Mouse (Mus musculus) T-cell, adult 66 days (primary cell): ENCODE results near the gene Tnks1bp1. TPM values are rescaled to one million over a fixed set of nuclear protein-coding genes. Genes with fewer than 3 reads are reported as not detected.

ENCODE experiments used
- total RNA-seq, 2 experiments: library from RNA; stranded (reverse); gene quantifications; 3 replicates in 1 of 2; 4 replicates in 1 of 2; pipeline ENCODE4 v1.2.4; 2023

Gene Tnks1bp1
- total RNA-seq, result 10 to 100 TPM; 25.3 to 30.9 TPM

GRCm38 (mm10) chr2:85047596-85048167 is at the start of gene Tnks1bp1:
Tnks1bp1 (plus strand) TSS chr2:85048022.

DNA sequence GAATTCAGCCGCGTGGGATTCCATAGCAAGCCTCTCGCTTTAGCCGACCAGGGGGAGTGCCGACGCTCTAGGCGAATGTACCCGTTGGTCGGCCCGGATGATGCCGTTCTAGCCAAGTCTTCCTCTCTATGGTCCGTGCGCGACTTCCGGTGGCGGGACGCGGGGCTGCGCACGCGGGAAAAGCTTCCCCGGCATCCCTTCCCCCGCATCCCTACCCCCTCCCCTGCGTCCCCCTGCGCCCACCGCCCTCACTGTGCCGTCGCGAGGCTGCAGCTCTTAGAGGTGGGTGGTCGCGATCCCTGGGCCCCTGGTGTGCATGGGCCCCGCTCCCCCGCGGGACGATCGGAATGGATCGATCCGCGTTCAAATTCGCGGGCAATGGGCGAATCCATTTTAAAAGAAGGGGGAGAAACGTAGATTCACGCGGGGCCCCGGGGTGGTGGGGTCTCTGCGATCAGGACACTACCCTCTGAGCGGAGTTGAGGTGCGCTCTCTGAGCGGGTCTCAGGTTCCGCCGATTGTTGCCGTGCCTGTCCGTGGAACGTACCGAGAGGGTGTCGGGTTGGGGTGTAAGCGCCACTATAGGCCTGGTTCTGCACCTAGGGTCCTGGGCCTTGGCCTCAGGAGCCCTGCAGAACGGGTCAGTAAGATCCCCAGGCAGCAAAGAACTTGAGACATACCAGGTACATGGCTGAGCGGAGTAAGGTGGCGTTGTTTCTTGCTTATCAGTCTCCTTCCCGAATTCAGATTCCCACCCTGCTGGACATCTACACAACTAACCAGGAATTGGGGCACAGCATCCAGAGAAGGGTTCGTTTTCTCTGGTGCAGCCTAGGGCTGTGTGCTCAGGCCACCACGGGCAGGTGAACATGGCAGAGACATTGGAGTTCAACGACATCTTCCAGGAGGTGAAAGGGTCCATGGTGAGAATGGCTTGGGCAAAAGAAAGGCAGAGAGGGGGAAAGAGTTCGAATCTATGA is 10.5 kb upstream of the Tnks1bp1 start, which contains the start of the genes Ssrp1 and P2rx3:
Gene Ssrp1, plus strand, starts transcription at position 188 of the 980 bp plus-strand sequence.
Gene P2rx3, minus strand, starts transcription at position 416 of the 980 bp plus-strand sequence.

Other genes starting within 250 kb of the Tnks1bp1 start
- 1 to 10 TPM; 3.6 to 3.9 TPM for gene Ube2l6, start 249.2 kb upstream of the Tnks1bp1 start, total RNA-seq
- not detected for gene Smtnl1, start 225.4 kb upstream of the Tnks1bp1 start, total RNA-seq
- gene Timm10, start 221.0 kb upstream of the Tnks1bp1 start, total RNA-seq, result 10 to 100 TPM in 1 of 2 experiments, 1 to 10 TPM in 1; 8.7 to 16.9 TPM
- gene Slc43a1, start 209.2 kb upstream of the Tnks1bp1 start, total RNA-seq, result 1 to 10 TPM; 1.3 to 1.4 TPM
- gene Rtn4rl2, start 161.3 kb upstream of the Tnks1bp1 start, total RNA-seq, result not detected
- gene Slc43a3, start 111.4 kb upstream of the Tnks1bp1 start, total RNA-seq, result 1 to 10 TPM; 3.2 to 5.3 TPM
- gene Prg2, start 67.6 kb upstream of the Tnks1bp1 start, total RNA-seq, result not detected
- not detected for gene Prg3, start 59.8 kb upstream of the Tnks1bp1 start, total RNA-seq
- gene Ssrp1, start 10.8 kb upstream of the Tnks1bp1 start, total RNA-seq, result 100 to 1,000 TPM; 156 to 181 TPM
- under 1 TPM in 1 of 2 experiments, not detected in 1; 0.96 TPM for gene P2rx3, start 10.6 kb upstream of the Tnks1bp1 start, total RNA-seq
- gene Aplnr, start 88.2 kb downstream of the Tnks1bp1 start, total RNA-seq, result not detected
- gene Lrrc55, start 149.2 kb downstream of the Tnks1bp1 start, total RNA-seq, result not detected